ENCODE assay signal across 9 mouse cellular contexts in genomic region chr1:136832305-136833152, GRCm38 (mm10).
DNase-seq lines count a peak whose midpoint lies in the region; ATAC-seq lines count a peak whose summit lies in the region.
"Had no signal": no experiment of that assay in that cellular context is flagged by ENCODE, and none has a peak within 500 bp of the region (broad histone marks: within the 10 kb centered on the region; RNA-seq: fewer than 3 reads in every experiment).

No protein-coding gene starts in this region.

- H3K4me2 ChIP-seq in heart, embryonic 15.5 days, result no peak overlapping the region
- no peak overlapping the region for H3K4me2 ChIP-seq in neural tube, embryonic 11.5 days (ENCODE audit: low read depth)
- H3K4me2 ChIP-seq in forebrain, embryonic 16.5 days (ENCODE audit: low read length), result no peak overlapping the region
- no peak overlapping the region for H3K4me2 ChIP-seq in midbrain, embryonic 15.5 days
- H3K4me2 ChIP-seq: heart, embryonic 11.5 days had no signal

- no peaks in the 10 kb centered on the region for H3K27me3 ChIP-seq in heart, embryonic 15.5 days
- H3K27me3 ChIP-seq in heart, embryonic 10.5 days (ENCODE audit: insufficient read depth, poor library complexity, severe bottlenecking), result no peaks in the 10 kb centered on the region
- no peaks in the 10 kb centered on the region for H3K27me3 ChIP-seq in neural tube, embryonic 11.5 days (ENCODE audit: control insufficient read depth, insufficient read depth, low read length)
- no peaks in the 10 kb centered on the region for H3K27me3 ChIP-seq in forebrain, embryonic 16.5 days (replicated peaks; ENCODE audit: control insufficient read depth, insufficient read depth, low read length)
- no peaks in the 10 kb centered on the region for H3K27me3 ChIP-seq in midbrain, embryonic 15.5 days (replicated peaks)

- H3K36me3 ChIP-seq in heart, embryonic 15.5 days, result no peaks in the 10 kb centered on the region
- H3K36me3 ChIP-seq in heart, embryonic 10.5 days, result no peaks in the 10 kb centered on the region
- H3K36me3 ChIP-seq in neural tube, embryonic 11.5 days (ENCODE audit: control insufficient read depth, insufficient read depth, low read length), result no peaks in the 10 kb centered on the region
- no peaks in the 10 kb centered on the region for H3K36me3 ChIP-seq in forebrain, embryonic 16.5 days (ENCODE audit: control insufficient read depth, insufficient read depth)
- no peaks in the 10 kb centered on the region for H3K36me3 ChIP-seq in midbrain, embryonic 15.5 days (replicated peaks)

- no peak overlapping the region for H3K4me3 ChIP-seq in heart, embryonic 15.5 days
- no peak overlapping the region for H3K4me3 ChIP-seq in heart, embryonic 10.5 days
- H3K4me3 ChIP-seq in neural tube, embryonic 11.5 days (ENCODE audit: low read depth, low read length), result no peak overlapping the region
- H3K4me3 ChIP-seq in forebrain, embryonic 16.5 days (replicated peaks; ENCODE audit: low read length), result no peak overlapping the region
- no peak overlapping the region for H3K4me3 ChIP-seq in midbrain, embryonic 15.5 days

- peaks cover 7% of the 10 kb centered on the region for H3K4me1 ChIP-seq in heart, embryonic 15.5 days (replicated peaks)
- H3K4me1 ChIP-seq in heart, embryonic 10.5 days, result peaks cover 9% of the 10 kb centered on the region; the same call in 1 of the 2 replicates
- no peaks in the 10 kb centered on the region for H3K4me1 ChIP-seq in neural tube, embryonic 11.5 days (ENCODE audit: control insufficient read depth, insufficient read depth, low read length)
- no peaks in the 10 kb centered on the region for H3K4me1 ChIP-seq in forebrain, embryonic 16.5 days (replicated peaks; ENCODE audit: control insufficient read depth, insufficient read depth, low read length)
- 0 out of 2 replicates have a peak, but pooled peaks cover 3% of the 10 kb centered on the region for H3K4me1 ChIP-seq in midbrain, embryonic 15.5 days

- H3K9ac ChIP-seq in heart, embryonic 15.5 days, result no peak overlapping the region
- no peak overlapping the region for H3K9ac ChIP-seq in neural tube, embryonic 11.5 days (ENCODE audit: low read length)
- no peak overlapping the region for H3K9ac ChIP-seq in forebrain, embryonic 16.5 days (replicated peaks; ENCODE audit: low read depth, low read length)
- no peak overlapping the region for H3K9ac ChIP-seq in midbrain, embryonic 15.5 days

- ATAC-seq in heart, embryonic 15.5 days (replicated peaks; ENCODE audit: insufficient number of reproducible peaks, insufficient read depth, low FRiP score, low read depth), result 0 out of 2 replicates have a peak, but pooled peaks have one; percentile 31
- no peak for ATAC-seq in neural tube, embryonic 11.5 days (ENCODE audit: insufficient read depth, low FRiP score, low TSS enrichment)
- ATAC-seq in forebrain, embryonic 16.5 days, result peak; percentile 28; the same call in 1 of the 2 replicates
- ATAC-seq in midbrain, embryonic 15.5 days (replicated peaks), result 0 out of 2 replicates have a peak, but pooled peaks have one; percentile 27

- WGBS in heart, embryonic 15.5 days, result 42% methylated on average over 12 of the region's 12 CpGs
- 56% methylated on average over 12 of the region's 12 CpGs for WGBS in heart, embryonic 10.5 days
- WGBS in neural tube, embryonic 11.5 days, result 67% methylated on average over 12 of the region's 12 CpGs
- 39% methylated on average over 12 of the region's 12 CpGs for WGBS in forebrain, embryonic 16.5 days
- WGBS in midbrain, embryonic 15.5 days, result 48% methylated on average over 12 of the region's 12 CpGs

- no peak for DNase-seq in heart, embryonic 10.5 days (ENCODE audit: low spot score)
- DNase-seq in neural tube, embryonic 11.5 days (ENCODE audit: low spot score), result peak; percentile 22
- DNase-seq in neural tube, embryonic 10.5 days (ENCODE audit: extremely low spot score, low spot score), result no peak
- DNase-seq in right cerebral cortex, adult 2 months (ENCODE audit: low spot score in 2 of 2), result no peak
- DNase-seq: cerebellum, adult 18-20 months had no signal

- no peak overlapping the region for H3K27ac ChIP-seq in heart, embryonic 15.5 days
- no peak overlapping the region for H3K27ac ChIP-seq in heart, embryonic 10.5 days
- H3K27ac ChIP-seq in neural tube, embryonic 11.5 days (ENCODE audit: low read depth, low read length), result no peak overlapping the region
- no peak overlapping the region for H3K27ac ChIP-seq in forebrain, embryonic 16.5 days (ENCODE audit: low read length)
- no peak overlapping the region for H3K27ac ChIP-seq in midbrain, embryonic 15.5 days

- no peaks in the 10 kb centered on the region for H3K9me3 ChIP-seq in heart, embryonic 15.5 days (replicated peaks)
- H3K9me3 ChIP-seq in heart, embryonic 10.5 days, result no peaks in the 10 kb centered on the region
- H3K9me3 ChIP-seq in neural tube, embryonic 11.5 days (ENCODE audit: control insufficient read depth, low read length), result no peaks in the 10 kb centered on the region
- no peaks in the 10 kb centered on the region for H3K9me3 ChIP-seq in forebrain, embryonic 16.5 days (ENCODE audit: control insufficient read depth, low read length)
- no peaks in the 10 kb centered on the region for H3K9me3 ChIP-seq in midbrain, embryonic 15.5 days
